In genomic region chr8:120307103-120307502, GRCm38 (mm10) we compare ENCODE assay signal across 9 mouse cellular contexts.
DNase-seq lines count a peak whose midpoint lies in the region; ATAC-seq and TF ChIP-seq lines count a peak whose summit lies in the region.
"Had no signal": no experiment of that assay in that cellular context is flagged by ENCODE, and none has a peak within 500 bp of the region (broad histone marks: within the 10 kb centered on the region; RNA-seq: fewer than 3 reads in every experiment).

No protein-coding gene starts in this region.

- no peaks in the 10 kb centered on the region for H3K36me3 ChIP-seq in hindbrain, embryonic 14.5 days (replicated peaks; ENCODE audit: control insufficient read depth, insufficient read depth)
- H3K36me3 ChIP-seq: liver, embryonic 15.5 days had no signal

- no peak overlapping the region for H3K4me3 ChIP-seq in cortical plate, adult 2 months (ENCODE audit: insufficient read depth, low read length)
- no peak overlapping the region for H3K4me3 ChIP-seq in hindbrain, embryonic 14.5 days (replicated peaks; ENCODE audit: low read length)
- H3K4me3 ChIP-seq: liver, embryonic 15.5 days had no signal

- 4% methylated on average over 16 of the region's 16 CpGs for WGBS in hindbrain, embryonic 14.5 days

- H3K4me2 ChIP-seq in hindbrain, embryonic 14.5 days (replicated peaks), result 0 out of 2 replicates have a peak overlapping the region, but pooled peaks have one; percentile 5
- H3K4me2 ChIP-seq: liver, embryonic 15.5 days had no signal

- H3K27ac ChIP-seq in cortical plate, adult 2 months (ENCODE audit: insufficient read depth, low read length), result peak overlapping the region; percentile 71; the same call in 1 of the 2 replicates
- H3K27ac ChIP-seq in hindbrain, embryonic 14.5 days, result peak overlapping the region; percentile 72
- H3K27ac ChIP-seq: liver, embryonic 15.5 days had no signal

- H3K9ac ChIP-seq in hindbrain, embryonic 14.5 days, result 0 out of 2 replicates have a peak overlapping the region, but pooled peaks have one; percentile 35
- H3K9ac ChIP-seq: liver, embryonic 15.5 days had no signal

- no peak for TF ChIP-seq CTCF in cortical plate, adult 2 months (IDR thresholded peaks at IDR 0.05; ENCODE audit: extremely low read depth, insufficient read depth, low read length)

- H3K9me3 ChIP-seq in hindbrain, embryonic 14.5 days (ENCODE audit: control insufficient read depth, low read length), result no peaks in the 10 kb centered on the region
- H3K9me3 ChIP-seq: liver, embryonic 15.5 days had no signal

- peak; percentile 76 to 83 for DNase-seq in cerebellum, postnatal 10 days
- DNase-seq in cerebellum, adult 8-10 months, result no peak
- DNase-seq in hindbrain, embryonic 14.5 days (ENCODE audit: low spot score), result peak; percentile 67
- DNase-seq in naive thymus-derived CD4-positive, alpha-beta T cell, adult 2 months (ENCODE audit: low read depth), result peak; percentile 42
- DNase-seq in gastrocnemius, postnatal 4 days (ENCODE audit: low spot score in 2 of 2), result no peak
- no peak for DNase-seq in right cerebral cortex, adult 2 months (ENCODE audit: low spot score in 2 of 2)
- DNase-seq in adipocyte (ENCODE audit: low spot score), result no peak

- TF ChIP-seq POLR2A in cortical plate, adult 2 months (IDR thresholded peaks at IDR 0.05; ENCODE audit: extremely low read depth, insufficient read depth, low read length), result no peak

- H3K27me3 ChIP-seq in hindbrain, embryonic 14.5 days (ENCODE audit: control insufficient read depth, insufficient read depth, low read length), result no peaks in the 10 kb centered on the region

- H3K4me1 ChIP-seq in cortical plate, adult 2 months (ENCODE audit: control insufficient read depth, insufficient read depth, low read length), result peaks cover 11% of the 10 kb centered on the region
- H3K4me1 ChIP-seq in hindbrain, embryonic 14.5 days (replicated peaks; ENCODE audit: control insufficient read depth, insufficient read depth, low read length), result peaks cover 45% of the 10 kb centered on the region

- peak; percentile 52 for ATAC-seq in hindbrain, embryonic 14.5 days (ENCODE audit: low FRiP score)

Comparison
In these comparisons a context has a peak if more than half of its experiments do, and no peak if none do; other contexts are left out.
1. DNase-seq: peak in cerebellum, postnatal 10 days (2 of 2), hindbrain, embryonic 14.5 days (single experiment) and naive thymus-derived CD4-positive, alpha-beta T cell, adult 2 months (single experiment); none in cerebellum, adult 8-10 months (single experiment), gastrocnemius, postnatal 4 days (0 of 2), right cerebral cortex, adult 2 months (0 of 2) and adipocyte (single experiment).